Mouse (Mus musculus) left cerebral cortex, adult 2 months (tissue): ENCODE data around the gene Klhl12. TPM values are rescaled to one million over a fixed set of nuclear protein-coding genes. Genes with fewer than 3 reads are reported as not detected.
"Not testable (repeated sequence)": the region's sequence is repeated elsewhere in the genome, so short reads cannot be mapped to it uniquely, and the experiment has no call there.

Experiments used
- DNase-seq, 2 experiments: peaks; one replicate each; pipeline ENCODE4 v3.0.0; 2021 to 2022; ENCODE audit warnings: low spot score in 2 of 2, mixed read lengths in 1 of 2; ENCODE audit errors: extremely low spot score in 1 of 2
- H3K27ac ChIP-seq: fragments of 200-600 bp; 2 replicates; pipeline ENCODE4 v1.8.1; 2022
- H3K4me3 ChIP-seq: fragments of 200-600 bp; 2 replicates; pipeline ENCODE4 v1.8.1; 2022
- CTCF ChIP-seq: fragments of 200-600 bp; IDR thresholded peaks from 2 replicates; pipeline ENCODE4 v1.8.1; 2022; ENCODE audit warnings: antibody characterized with exemption, mild to moderate bottlenecking, moderate library complexity
- intact Hi-C: fragments of 180-260 bp; cut with DNase I; formaldehyde crosslinking; loops from one replicate; pipeline ENCODE4 v1.15.1; 2025
- total RNA-seq, 2 experiments: library from RNA; stranded (reverse); gene quantifications; 2 replicates each; pipeline ENCODE4 v1.2.3; 2021

The Klhl12 gene
- total RNA-seq, 2 experiments from 2014 or later: 36.1 to 38.9 TPM

DNA sequence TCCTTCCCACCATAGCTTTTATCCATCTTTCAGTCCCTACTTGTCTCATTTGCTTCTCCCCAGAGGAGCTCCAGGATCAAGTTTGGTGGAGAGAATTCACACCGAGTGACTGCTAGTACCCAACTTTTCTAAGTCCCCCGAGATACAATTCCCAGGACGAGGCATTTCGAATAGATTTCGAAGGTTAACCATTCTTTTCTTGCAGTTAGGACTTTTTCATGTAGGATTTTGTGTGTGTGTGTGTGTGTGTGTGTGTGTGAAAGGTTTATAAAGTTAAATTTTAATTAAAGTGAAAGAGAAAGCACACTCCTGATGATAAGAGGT lies 39.8 kb downstream of the Klhl12 start:
- no peak for TF ChIP-seq CTCF
- Histone ChIP-seq H3K4me3 (peak overlapping the region; percentile 89), H3K27ac (peak overlapping the region; percentile 89)
- no peak for DNase-seq
- intact Hi-C loops: loop anchor here (2.0 kb wide), 2 partner anchors 66 to 80 kb away; partner anchors contain the start of genes Adipor1 and Kdm5b

GRCm38 (mm10) chr1:134495991-134496390 lies 40.7 kb downstream of the Klhl12 start:
- Histone ChIP-seq H3K27ac (no peak overlapping the region), H3K4me3 (no peak overlapping the region)
- intact Hi-C loops: loop anchor here (2.0 kb wide), 2 partner anchors 65 to 81 kb away; partner anchors contain the start of genes Adipor1 and Kdm5b
- no peak for DNase-seq
- TF ChIP-seq CTCF: no peak

- DNase-seq: no peak
- TF ChIP-seq CTCF: no peak
- intact Hi-C loops: no loop called here
- Histone ChIP-seq H3K27ac (no peak overlapping the region), H3K4me3 (no peak overlapping the region)
Observed at GRCm38 (mm10) chr1:134500916-134501315, 45.6 kb downstream of the Klhl12 start.

DNA sequence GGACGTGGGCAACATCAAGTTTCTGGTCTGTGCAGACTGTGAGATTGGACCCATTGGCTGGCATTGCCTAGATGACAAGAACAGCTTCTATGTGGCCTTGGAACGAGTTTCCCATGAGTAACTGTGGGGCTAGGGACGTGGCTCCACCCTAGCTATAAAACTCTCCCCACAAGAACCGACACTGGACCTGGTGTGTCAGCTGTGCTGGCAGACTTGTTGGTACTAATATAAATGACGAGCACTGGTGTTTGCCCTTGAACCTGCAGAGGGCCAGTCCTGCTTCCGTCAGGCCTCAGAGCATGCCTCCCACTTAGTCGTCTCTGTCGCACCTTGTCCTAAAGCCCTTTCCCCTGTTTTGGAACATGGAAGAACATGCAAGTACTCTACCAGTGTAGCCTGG lies 50.9 kb downstream of the Klhl12 start:
- intact Hi-C loops: no loop called here
- DNase-seq: no peak
- H3K4me3 ChIP-seq: no peak overlapping the region
- TF ChIP-seq CTCF: no peak
- H3K27ac ChIP-seq: no peak overlapping the region

- Histone ChIP-seq H3K4me3 (no peak overlapping the region), H3K27ac (no peak overlapping the region)
- no peak for TF ChIP-seq CTCF
- intact Hi-C loops: loop anchor here (10.0 kb wide), 1 partner anchor 325 kb away; no protein-coding TSS in a partner anchor
- DNase-seq: no peak
Observed at GRCm38 (mm10) chr1:134510018-134510417, 54.7 kb downstream of the Klhl12 start.

DNA sequence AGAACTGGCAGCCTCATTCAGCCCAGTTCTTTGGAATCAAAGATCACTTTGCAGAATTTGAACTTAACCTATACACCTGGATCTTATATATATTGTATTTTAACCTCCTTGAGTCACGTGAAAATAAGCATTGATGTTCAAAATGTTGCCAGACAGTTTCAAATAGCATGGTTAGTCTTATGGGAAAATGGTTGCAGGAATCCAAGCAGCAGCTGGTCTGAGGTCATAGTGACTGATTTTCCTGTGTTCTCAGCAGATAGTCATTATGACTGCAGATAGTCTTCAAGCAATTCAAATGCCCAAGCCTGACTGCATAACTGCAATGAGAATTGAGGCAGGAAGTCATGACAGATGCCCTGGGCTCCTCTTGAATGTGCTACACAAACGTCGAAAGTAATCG lies 56.9 kb downstream of the Klhl12 start:
- H3K4me3 ChIP-seq: no peak overlapping the region
- DNase-seq: no peak
- intact Hi-C loops: loop anchor here (10.0 kb wide), 1 partner anchor 323 kb away; no protein-coding TSS in a partner anchor
- H3K27ac ChIP-seq: no peak overlapping the region
- TF ChIP-seq CTCF: no peak

DNA sequence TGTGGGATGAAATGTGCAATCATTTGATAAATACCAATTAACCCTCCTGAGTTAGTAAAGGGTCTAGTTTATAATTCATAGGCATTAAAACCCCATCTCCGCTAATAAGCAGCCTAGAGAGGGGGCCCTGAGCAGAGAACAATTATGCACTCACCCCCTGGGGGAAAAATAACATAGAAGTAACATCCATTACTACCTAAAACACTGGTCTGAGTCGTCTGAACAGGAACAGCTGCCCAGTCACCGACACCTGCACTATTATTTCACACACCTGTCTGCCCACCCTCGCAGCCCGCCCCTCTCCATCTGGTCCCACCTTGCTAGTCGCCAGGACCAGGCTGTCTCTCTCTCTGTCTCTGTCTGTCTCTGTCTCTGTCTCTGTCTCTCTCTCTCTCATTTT lies 57.3 kb downstream of the Klhl12 start:
- Histone ChIP-seq H3K4me3 (no peak overlapping the region), H3K27ac (no peak overlapping the region)
- intact Hi-C loops: loop anchor here (10.0 kb wide), 1 partner anchor 322 kb away; no protein-coding TSS in a partner anchor
- no peak for DNase-seq
- no peak for TF ChIP-seq CTCF

DNA sequence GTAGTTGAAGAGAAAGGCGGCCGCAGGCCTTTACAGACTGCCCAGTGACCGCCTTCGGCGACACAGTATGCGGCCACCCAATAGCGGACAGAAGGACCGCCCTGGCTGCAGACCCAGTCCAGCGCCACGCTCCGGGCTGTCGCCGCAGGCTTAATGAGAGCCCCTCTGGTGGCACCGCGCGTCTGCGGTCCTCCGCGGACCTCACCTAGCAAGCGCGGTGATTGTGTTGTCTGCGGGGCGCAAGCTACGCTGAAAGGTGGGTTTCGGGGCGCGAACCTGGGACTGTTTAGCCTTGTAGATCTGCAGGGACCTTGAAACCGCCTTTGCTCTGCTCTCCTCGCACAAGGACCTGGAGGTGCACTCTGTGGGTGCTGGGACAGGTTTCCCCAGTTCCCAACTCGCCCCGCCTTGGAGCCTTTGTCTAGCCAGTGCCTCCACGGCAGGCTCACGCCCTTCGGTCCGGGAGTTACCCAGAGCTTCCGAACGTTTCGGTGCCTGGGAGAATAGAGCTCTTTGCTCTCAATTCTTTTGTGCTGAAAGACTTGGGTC lies 58.1 kb downstream of the Klhl12 start:
- DNase-seq: no peak
- no peak for TF ChIP-seq CTCF
- Histone ChIP-seq H3K27ac (no peak overlapping the region), H3K4me3 (peak overlapping the region; percentile 33)
- intact Hi-C loops: loop anchor here (10.0 kb wide), 1 partner anchor 321 kb away; no protein-coding TSS in a partner anchor

DNA sequence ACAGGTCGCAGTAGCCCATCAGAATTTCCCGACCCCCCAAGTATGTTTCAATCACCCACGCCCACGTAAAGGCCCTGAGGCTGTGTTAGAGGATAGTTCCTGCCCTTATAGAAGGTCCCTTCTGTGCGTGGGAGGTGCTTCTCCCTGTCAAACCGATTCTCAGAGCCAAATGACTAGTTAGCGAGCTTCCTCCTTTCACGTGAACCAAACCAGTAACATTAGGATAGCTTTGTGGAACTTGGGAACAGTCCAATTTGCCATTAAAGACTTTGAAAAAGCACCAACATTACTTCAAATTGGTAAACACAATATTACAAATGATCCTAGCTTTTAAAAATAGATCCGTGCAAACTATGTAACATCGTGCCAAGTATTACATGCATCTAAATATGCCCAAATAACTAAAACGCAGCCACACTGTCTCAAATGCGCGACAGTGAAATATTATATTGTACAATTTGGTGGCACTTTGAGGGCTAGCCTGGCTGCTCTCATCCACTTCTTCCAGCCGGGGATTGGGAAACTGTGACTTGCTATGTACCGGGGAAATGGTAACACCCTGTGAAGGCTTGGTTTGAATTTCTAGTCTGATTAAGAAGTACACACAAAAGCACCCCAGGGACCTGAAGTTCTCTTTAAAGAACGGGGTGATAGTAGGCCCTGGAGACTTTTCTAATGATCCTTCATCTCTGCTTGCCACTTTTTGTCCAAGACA lies 58.7 kb downstream of the Klhl12 start:
- intact Hi-C loops: loop anchor here (10.0 kb wide), 1 partner anchor 321 kb away; no protein-coding TSS in a partner anchor
- no peak for TF ChIP-seq CTCF
- Histone ChIP-seq H3K4me3 (no peak overlapping the region), H3K27ac (no peak overlapping the region)
- DNase-seq: no peak

GRCm38 (mm10) chr1:134515891-134516290 lies 60.6 kb downstream of the Klhl12 start:
- H3K27ac ChIP-seq: no peak overlapping the region

GRCm38 (mm10) chr1:134516491-134517198 lies 61.3 kb downstream of the Klhl12 start:
- TF ChIP-seq CTCF: no peak
- H3K27ac ChIP-seq: no peak overlapping the region
- intact Hi-C loops: loop anchor here (10.0 kb wide), 1 partner anchor 318 kb away; no protein-coding TSS in a partner anchor
- no peak overlapping the region for H3K4me3 ChIP-seq
- DNase-seq: no peak

More at GRCm38 (mm10) chr1:134515891-134516290, 60.6 kb downstream of the Klhl12 start:
- TF ChIP-seq CTCF: no peak
- no peak overlapping the region for H3K4me3 ChIP-seq
- no peak for DNase-seq
- intact Hi-C loops: loop anchor here (10.0 kb wide), 1 partner anchor 319 kb away; no protein-coding TSS in a partner anchor

GRCm38 (mm10) chr1:134517841-134518240 lies 62.5 kb downstream of the Klhl12 start:
- DNase-seq, H3K4me3 ChIP-seq, H3K27ac ChIP-seq: not testable (repeated sequence)
- intact Hi-C loops: loop anchor here (2.0 to 10.0 kb wide), 2 partner anchors 39 to 317 kb away; no protein-coding TSS in a partner anchor
